Mouse (Mus musculus): ENCODE results near the gene Sorbs2.

GRCm38 (mm10) chr8:45635155-45635554, 127.6 kb downstream of the Sorbs2 start:
- no peak for TF ChIP-seq CEBPB (IDR thresholded peaks at IDR 0.05; ENCODE audit: low read depth)
- no peak for TF ChIP-seq CTCF (IDR thresholded peaks at IDR 0.05; ENCODE audit: control insufficient read depth, insufficient read depth, insufficient read length)
- TF ChIP-seq MAX (IDR thresholded peaks at IDR 0.05), result no peak
- no peak for TF ChIP-seq FOSL1 (IDR thresholded peaks at IDR 0.05; ENCODE audit: insufficient read depth, low read length, poor library complexity, severe bottlenecking)
- no peak for TF ChIP-seq USF1 (IDR thresholded peaks at IDR 0.05; ENCODE audit: low read depth)
